Mouse (Mus musculus) lung, embryonic 15.5 days (tissue): ENCODE measurements around the gene Spint5. TPM values are rescaled to one million over a fixed set of nuclear protein-coding genes. Genes with fewer than 3 reads are reported as not detected.

ENCODE experiments used
- ATAC-seq: fragments of 200-750 bp; cut with Nextera tagmentation; 2 replicates; pipeline ENCODE4 v1.8.0; 2017; ENCODE audit warnings: moderate number of reproducible peaks, borderline replicate concordance; ENCODE audit not compliant: low FRiP score, low TSS enrichment; ENCODE audit errors: extremely low read depth
- H3K27ac ChIP-seq: fragments of 300-500 bp; sonication (generic); 2 replicates; pipeline ENCODE4 v1.5.1; 2015; ENCODE audit warnings: moderate library complexity, mild to moderate bottlenecking, inconsistent platforms
- H3K27me3 ChIP-seq: fragments of 300-500 bp; sonication (generic); 2 replicates; pipeline ENCODE4 v1.6.1; 2015; ENCODE audit warnings: inconsistent platforms
- H3K36me3 ChIP-seq: fragments of 300-500 bp; sonication (generic); 2 replicates; pipeline ENCODE4 v1.6.1; 2015; ENCODE audit warnings: inconsistent platforms
- H3K4me1 ChIP-seq: fragments of 300-500 bp; sonication (generic); 2 replicates; pipeline ENCODE4 v1.6.1; 2015; ENCODE audit warnings: inconsistent platforms
- H3K4me2 ChIP-seq: fragments of 300-500 bp; sonication (generic); 2 replicates; pipeline ENCODE4 v1.6.1; 2015; ENCODE audit warnings: inconsistent platforms, mild to moderate bottlenecking, moderate library complexity
- H3K4me3 ChIP-seq: fragments of 300-500 bp; sonication (generic); 2 replicates; pipeline ENCODE4 v1.5.1; 2015; ENCODE audit warnings: mild to moderate bottlenecking, inconsistent platforms
- H3K9ac ChIP-seq: fragments of 300-500 bp; sonication (generic); 2 replicates; pipeline ENCODE4 v1.6.1; 2015; ENCODE audit warnings: inconsistent platforms
- H3K9me3 ChIP-seq: fragments of 300-500 bp; sonication (generic); 2 replicates; pipeline ENCODE4 v1.6.1; 2016; ENCODE audit warnings: inconsistent platforms
- WGBS: fragments of 180-500 bp; shearing (Covaris S2); methylation state at CpG from one replicate; pipeline ENCODE4 v1.1.7; 2015; 5-methylcytosine and 5-hydroxymethylcytosine counted together
- polyA plus RNA-seq: library from polyadenylated mRNA; unstranded; fragments of >200 nt; fragmentation: Nextera tagmentation; extraction: Ambion mirVana; gene quantifications from 2 replicates; pipeline ENCODE4 v1.2.1, GENCODE M21; 2015

Gene Spint5
- polyA plus RNA-seq, 1 experiment from 2014 or later: not detected

- Histone ChIP-seq H3K4me2 (peak overlapping the region; percentile 82), H3K36me3 (peaks cover 20% of the 10 kb centered on the region), H3K9me3 (no peaks in the 10 kb centered on the region), H3K27me3 (no peaks in the 10 kb centered on the region), H3K27ac (no peak overlapping the region), H3K4me1 (peaks cover 15% of the 10 kb centered on the region), H3K4me3 (peak overlapping the region; percentile 77), H3K9ac (peak overlapping the region; percentile 88; the same call in 1 of the 2 replicates)
- 65% methylated on average over 13 of the region's 13 CpGs for WGBS
- no peak for ATAC-seq
These were observed 29.9 kb downstream of the Spint5 start for GRCm38 (mm10) chr2:164744987-164745386.

GRCm38 (mm10) chr2:164745843-164746479 is 30.9 kb downstream of the Spint5 start, which contains the start of the genes Wfdc3 and Dnttip1:
Gene Wfdc3, minus strand, starts transcription at chr2:164745931.
Gene Dnttip1, plus strand, starts transcription at chr2:164745983.
- peaks cover 30% of the 10 kb centered on the region for H3K36me3 ChIP-seq
- no peaks in the 10 kb centered on the region for H3K9me3 ChIP-seq
- H3K9ac ChIP-seq: peak within 1 kb of the TSS; percentile 88
- no peaks in the 10 kb centered on the region for H3K27me3 ChIP-seq
- peak within 1 kb of the TSS; percentile 77 for H3K4me3 ChIP-seq
- WGBS: under 1% methylated on average over 59 of the region's 70 CpGs
- peaks cover 15% of the 10 kb centered on the region for H3K4me1 ChIP-seq
- peak within 1 kb of the TSS; percentile 54 for H3K27ac ChIP-seq
- ATAC-seq: peak; percentile 88
- peak within 1 kb of the TSS; percentile 82 for H3K4me2 ChIP-seq

- Histone ChIP-seq H3K27ac (no peak overlapping the region), H3K4me2 (peak overlapping the region; percentile 80), H3K9me3 (no peaks in the 10 kb centered on the region), H3K36me3 (peaks cover 33% of the 10 kb centered on the region), H3K9ac (peak overlapping the region; percentile 88), H3K4me1 (peaks cover 15% of the 10 kb centered on the region), H3K27me3 (no peaks in the 10 kb centered on the region), H3K4me3 (peak overlapping the region; percentile 77)
- no peak for ATAC-seq
- WGBS: 41% methylated on average over 8 of the region's 8 CpGs
These were observed 31.6 kb downstream of the Spint5 start for GRCm38 (mm10) chr2:164746693-164747092.

DNA sequence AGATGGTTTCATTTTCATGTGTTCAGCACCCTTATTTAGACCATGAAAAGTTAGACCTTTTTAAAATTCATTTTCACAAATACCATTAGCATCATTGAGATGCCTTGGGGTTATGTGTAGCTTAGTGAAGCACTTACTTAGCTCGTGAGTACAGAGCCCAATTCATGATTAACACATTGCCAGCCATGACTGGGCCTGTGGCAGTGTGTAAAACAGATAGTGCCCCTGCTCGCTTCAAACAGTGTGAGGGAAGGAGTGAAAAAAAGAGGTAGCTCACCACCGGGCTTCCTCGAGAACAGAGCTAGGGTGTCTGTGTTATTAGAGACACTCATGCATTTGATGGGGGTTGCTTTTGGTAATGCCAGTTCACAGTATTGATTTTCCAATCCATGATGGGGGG is 33.1 kb downstream of the Spint5 start:
- Histone ChIP-seq H3K4me1 (peaks cover 15% of the 10 kb centered on the region), H3K27ac (no peak overlapping the region), H3K27me3 (no peaks in the 10 kb centered on the region), H3K9me3 (no peaks in the 10 kb centered on the region), H3K4me3 (no peak overlapping the region), H3K4me2 (no peak overlapping the region), H3K36me3 (peaks cover 42% of the 10 kb centered on the region), H3K9ac (no peak overlapping the region)
- no peak for ATAC-seq
- 80% methylated on average over 4 of the region's 4 CpGs for WGBS

DNA sequence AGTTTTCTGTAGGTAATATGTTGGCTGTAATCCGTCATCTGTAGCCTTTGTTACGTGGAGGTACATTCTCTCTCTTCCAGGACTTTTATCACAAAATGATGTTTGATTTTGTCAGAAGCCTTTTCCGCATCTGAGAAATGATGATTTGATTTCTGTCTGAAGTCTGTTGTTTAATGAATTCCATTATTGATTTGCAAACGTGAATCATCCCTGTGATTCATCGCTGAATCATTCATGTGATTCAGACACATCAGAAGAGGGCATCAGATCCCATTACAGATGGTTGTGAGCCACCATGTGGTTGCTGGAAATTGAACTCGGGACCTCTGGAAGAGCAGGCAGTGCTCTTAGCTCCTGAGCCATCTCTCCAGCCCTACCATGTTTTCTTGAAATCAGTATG is 33.9 kb downstream of the Spint5 start:
- Histone ChIP-seq H3K27ac (no peak overlapping the region), H3K27me3 (no peaks in the 10 kb centered on the region), H3K4me1 (peaks cover 15% of the 10 kb centered on the region), H3K9me3 (no peaks in the 10 kb centered on the region), H3K36me3 (peaks cover 48% of the 10 kb centered on the region), H3K4me2 (no peak overlapping the region), H3K4me3 (no peak overlapping the region), H3K9ac (no peak overlapping the region)
- 88% methylated on average over 6 of the region's 6 CpGs for WGBS
- ATAC-seq: no peak

DNA sequence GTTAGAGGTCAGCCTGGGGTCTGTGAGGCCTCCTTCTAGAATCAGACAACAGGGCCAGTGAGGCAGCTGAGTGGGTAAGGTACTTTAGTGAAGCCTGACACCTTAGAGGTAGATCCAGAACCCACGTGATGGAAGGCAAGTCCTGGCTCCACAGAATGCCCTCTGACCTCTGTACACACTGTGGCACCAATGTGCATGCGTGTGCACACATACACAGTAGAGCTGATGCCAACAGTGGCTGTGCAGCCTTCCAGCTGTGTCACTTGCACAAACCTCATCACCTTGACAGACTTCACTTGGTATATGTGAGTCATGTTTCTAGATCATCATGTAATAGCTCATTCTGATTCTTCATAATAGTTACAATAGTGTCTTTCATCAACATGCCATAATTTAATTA is 37.3 kb downstream of the Spint5 start:
- ATAC-seq: no peak
- WGBS: 84% methylated on average over 2 of the region's 2 CpGs
- H3K36me3 ChIP-seq: peaks cover 80% of the 10 kb centered on the region

GRCm38 (mm10) chr2:164754105-164754504 is 39.0 kb downstream of the Spint5 start:
- Histone ChIP-seq H3K27ac (no peak overlapping the region), H3K4me1 (no peaks in the 10 kb centered on the region), H3K27me3 (no peaks in the 10 kb centered on the region), H3K4me3 (no peak overlapping the region), H3K9ac (no peak overlapping the region), H3K9me3 (no peaks in the 10 kb centered on the region), H3K36me3 (peaks cover 86% of the 10 kb centered on the region), H3K4me2 (no peak overlapping the region)
- no peak for ATAC-seq
- 63% methylated on average over 11 of the region's 11 CpGs for WGBS

More for the DNA sequence above, 37.3 kb downstream of the Spint5 start:
- Histone ChIP-seq H3K4me1 (no peaks in the 10 kb centered on the region), H3K27ac (no peak overlapping the region), H3K4me3 (no peak overlapping the region), H3K4me2 (no peak overlapping the region), H3K9me3 (no peaks in the 10 kb centered on the region), H3K9ac (no peak overlapping the region), H3K27me3 (no peaks in the 10 kb centered on the region)

DNA sequence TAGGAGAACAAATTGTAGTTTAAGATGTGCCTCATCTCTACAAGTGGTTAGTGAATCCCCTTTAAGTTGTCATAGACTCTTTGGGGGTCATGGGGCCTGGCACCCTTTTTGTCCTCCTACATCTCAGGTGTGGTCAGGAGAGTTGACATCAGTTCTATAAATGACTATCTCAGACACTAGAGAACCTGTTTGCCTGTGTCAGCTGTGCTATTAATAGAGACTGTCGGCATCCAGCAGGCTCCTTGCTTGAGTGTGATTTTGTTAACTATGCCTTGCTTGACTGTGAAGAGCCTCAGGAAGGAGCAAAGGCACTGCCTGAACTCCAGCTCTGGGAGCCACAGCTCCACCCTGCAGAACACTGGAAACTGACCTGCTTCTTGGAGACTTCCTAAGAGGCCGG is 39.7 kb downstream of the Spint5 start:
- 76% methylated on average over 2 of the region's 2 CpGs for WGBS
- Histone ChIP-seq H3K4me2 (no peak overlapping the region), H3K4me1 (no peaks in the 10 kb centered on the region), H3K9ac (no peak overlapping the region), H3K27me3 (no peaks in the 10 kb centered on the region), H3K9me3 (no peaks in the 10 kb centered on the region), H3K36me3 (peaks cover 87% of the 10 kb centered on the region), H3K4me3 (no peak overlapping the region), H3K27ac (no peak overlapping the region)
- ATAC-seq: no peak

- no peak for ATAC-seq
- Histone ChIP-seq H3K9me3 (no peaks in the 10 kb centered on the region), H3K27ac (no peak overlapping the region), H3K9ac (no peak overlapping the region), H3K4me3 (no peak overlapping the region), H3K4me2 (no peak overlapping the region), H3K4me1 (no peaks in the 10 kb centered on the region), H3K36me3 (peaks cover 93% of the 10 kb centered on the region), H3K27me3 (no peaks in the 10 kb centered on the region)
- 88% methylated on average over 11 of the region's 11 CpGs for whole genome bisulfite sequencing
These were observed 42.7 kb downstream of the Spint5 start for GRCm38 (mm10) chr2:164757841-164758240.

DNA sequence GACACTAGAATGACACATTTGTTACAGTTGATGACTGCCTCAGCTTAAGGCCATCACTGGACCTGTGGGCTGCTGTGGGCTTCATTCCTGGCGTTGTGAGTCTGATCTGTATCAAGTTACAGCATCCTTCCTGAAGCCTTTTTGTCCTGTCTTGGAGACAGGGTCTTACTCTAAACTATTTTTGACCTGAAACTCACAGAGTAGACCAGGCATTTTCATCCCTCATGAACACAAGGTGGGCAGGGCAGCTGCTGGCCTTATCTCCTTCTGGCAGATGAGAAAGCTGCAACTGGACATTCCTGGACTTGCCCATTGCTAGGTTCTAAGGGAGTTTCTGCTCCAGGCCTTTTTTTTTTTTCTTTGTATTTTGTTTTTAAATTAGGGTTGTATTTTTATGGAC is 43.6 kb downstream of the Spint5 start:
- WGBS: 56% methylated on average over 1 of the region's 1 CpGs
- H3K4me1 ChIP-seq: no peaks in the 10 kb centered on the region
- peaks cover 99% of the 10 kb centered on the region for H3K36me3 ChIP-seq
- ATAC-seq: no peak
- H3K9ac ChIP-seq: no peak overlapping the region
- H3K27me3 ChIP-seq: no peaks in the 10 kb centered on the region
- no peak overlapping the region for H3K4me2 ChIP-seq
- no peaks in the 10 kb centered on the region for H3K9me3 ChIP-seq
- no peak overlapping the region for H3K27ac ChIP-seq
- no peak overlapping the region for H3K4me3 ChIP-seq

GRCm38 (mm10) chr2:164760059-164760833 is 45.1 kb downstream of the Spint5 start:
- Histone ChIP-seq H3K4me2 (no peak overlapping the region), H3K27ac (no peak overlapping the region), H3K9me3 (no peaks in the 10 kb centered on the region), H3K36me3 (peaks cover 92% of the 10 kb centered on the region), H3K4me1 (no peaks in the 10 kb centered on the region), H3K4me3 (no peak overlapping the region), H3K27me3 (no peaks in the 10 kb centered on the region), H3K9ac (no peak overlapping the region)
- 74% methylated on average over 4 of the region's 4 CpGs for WGBS
- no peak for ATAC-seq

GRCm38 (mm10) chr2:164761502-164761901 is 46.4 kb downstream of the Spint5 start:
- 85% methylated on average over 2 of the region's 2 CpGs for WGBS
- Histone ChIP-seq H3K36me3 (peaks cover 92% of the 10 kb centered on the region), H3K27ac (no peak overlapping the region), H3K27me3 (no peaks in the 10 kb centered on the region), H3K9me3 (no peaks in the 10 kb centered on the region), H3K4me2 (no peak overlapping the region), H3K4me1 (no peaks in the 10 kb centered on the region), H3K4me3 (no peak overlapping the region), H3K9ac (no peak overlapping the region)
- ATAC-seq: peak; percentile 58; the same call in 1 of the 2 replicates
